Mouse (Mus musculus): ENCODE measurements around the gene Gm38392. TPM values are rescaled to one million over a fixed set of nuclear protein-coding genes. Genes with fewer than 3 reads are reported as not detected.

Gene Gm38392
- total and polyA plus RNA-seq, 2 experiments from 2014 or later, result 0.21 TPM; not detected in 1

- Histone ChIP-seq H3K4me2 (ENCODE audit: low read depth, low read length, poor library complexity, severe bottlenecking) (peak overlapping the region; percentile 68), H3K9ac (replicated peaks; ENCODE audit: low read length, poor library complexity, severe bottlenecking) (peak overlapping the region; percentile 68), H3K4me3 (ENCODE audit: low read depth, low read length) (peak overlapping the region; percentile 54), H3K4me1 (ENCODE audit: insufficient read depth, low read length) (peaks cover 3% of the 10 kb centered on the region; the same call in 1 of the 2 replicates), H3K9me3 (ENCODE audit: low read length) (no peaks in the 10 kb centered on the region), H3K27me3 (ENCODE audit: insufficient read depth, low read length) (0 out of 2 replicates have a peak, but pooled peaks cover 18% of the 10 kb centered on the region), H3K27ac (ENCODE audit: low read depth, low read length) (peak overlapping the region; percentile 93), H3K36me3 (ENCODE audit: insufficient read depth, low read length) (no peaks in the 10 kb centered on the region)
- no peak for ATAC-seq (ENCODE audit: low FRiP score)
- WGBS, result 5% methylated on average over 15 of the region's 15 CpGs
- no peak for TF ChIP-seq CTCF (IDR thresholded peaks at IDR 0.05)
- DNase-seq (ENCODE audit: low spot score), result peak; percentile 51
Measured at GRCm38 (mm10) chr3:88207451-88208100, 79.4 kb downstream of the Gm38392 start.

GRCm38 (mm10) chr3:88206901-88207371 is 80.1 kb downstream of the Gm38392 start:
- TF ChIP-seq CTCF (IDR thresholded peaks at IDR 0.05), result no peak
- Histone ChIP-seq H3K4me2 (ENCODE audit: low read depth, low read length, poor library complexity, severe bottlenecking) (peak overlapping the region; percentile 68), H3K27ac (ENCODE audit: low read depth, low read length) (peak overlapping the region; percentile 93), H3K27me3 (ENCODE audit: insufficient read depth, low read length) (0 out of 2 replicates have a peak, but pooled peaks cover 14% of the 10 kb centered on the region), H3K36me3 (ENCODE audit: insufficient read depth, low read length) (no peaks in the 10 kb centered on the region), H3K9ac (replicated peaks; ENCODE audit: low read length, poor library complexity, severe bottlenecking) (peak overlapping the region; percentile 68), H3K4me3 (ENCODE audit: low read depth, low read length) (peak overlapping the region; percentile 54), H3K9me3 (ENCODE audit: low read length) (no peaks in the 10 kb centered on the region), H3K4me1 (ENCODE audit: insufficient read depth, low read length) (peaks cover 3% of the 10 kb centered on the region; the same call in 1 of the 2 replicates)
- 0% methylated on average over 14 of the region's 14 CpGs for WGBS
- ATAC-seq (ENCODE audit: low FRiP score), result peak; percentile 45
- DNase-seq (ENCODE audit: low spot score), result peak; percentile 87

GRCm38 (mm10) chr3:88206500-88206899 is 80.5 kb downstream of the Gm38392 start:
- WGBS, result 7% methylated on average over 3 of the region's 3 CpGs
- Histone ChIP-seq H3K4me2 (ENCODE audit: low read depth, low read length, poor library complexity, severe bottlenecking) (peak overlapping the region; percentile 68), H3K4me1 (ENCODE audit: insufficient read depth, low read length) (peaks cover 3% of the 10 kb centered on the region; the same call in 1 of the 2 replicates), H3K36me3 (ENCODE audit: insufficient read depth, low read length) (no peaks in the 10 kb centered on the region), H3K9me3 (ENCODE audit: low read length) (no peaks in the 10 kb centered on the region), H3K27ac (ENCODE audit: low read depth, low read length) (peak overlapping the region; percentile 93), H3K27me3 (ENCODE audit: insufficient read depth, low read length) (peaks cover 14% of the 10 kb centered on the region; the same call in 1 of the 2 replicates), H3K4me3 (ENCODE audit: low read depth, low read length) (peak overlapping the region; percentile 54), H3K9ac (replicated peaks; ENCODE audit: low read length, poor library complexity, severe bottlenecking) (peak overlapping the region; percentile 68; the same call in 1 of the 2 replicates)
- ATAC-seq (ENCODE audit: low FRiP score) (peak; percentile 22), DNase-seq (ENCODE audit: low spot score) (peak; percentile 60)
- TF ChIP-seq CTCF (IDR thresholded peaks at IDR 0.05), result no peak

GRCm38 (mm10) chr3:88205563-88206491 is 81.2 kb downstream of the Gm38392 start:
- Histone ChIP-seq H3K9ac (replicated peaks; ENCODE audit: low read length, poor library complexity, severe bottlenecking) (no peak overlapping the region), H3K27me3 (ENCODE audit: insufficient read depth, low read length) (peaks cover 18% of the 10 kb centered on the region; the same call in 1 of the 2 replicates), H3K4me1 (ENCODE audit: insufficient read depth, low read length) (peaks cover 3% of the 10 kb centered on the region; the same call in 1 of the 2 replicates), H3K4me3 (ENCODE audit: low read depth, low read length) (peak overlapping the region; percentile 54), H3K9me3 (ENCODE audit: low read length) (no peaks in the 10 kb centered on the region), H3K4me2 (ENCODE audit: low read depth, low read length, poor library complexity, severe bottlenecking) (peak overlapping the region; percentile 68), H3K36me3 (ENCODE audit: insufficient read depth, low read length) (no peaks in the 10 kb centered on the region), H3K27ac (ENCODE audit: low read depth, low read length) (peak overlapping the region; percentile 93)
- ATAC-seq (ENCODE audit: low FRiP score) (peak; percentile 75), DNase-seq (ENCODE audit: low spot score) (peak; percentile 90)
- 12% methylated on average over 8 of the region's 8 CpGs for WGBS
- TF ChIP-seq CTCF (IDR thresholded peaks at IDR 0.05), result no peak

- H3K9ac ChIP-seq (replicated peaks; ENCODE audit: low read length, poor library complexity, severe bottlenecking), result no peak overlapping the region
- H3K9me3 ChIP-seq (ENCODE audit: low read length), result no peaks in the 10 kb centered on the region
- ATAC-seq (ENCODE audit: low FRiP score) (peak; percentile 1; the same call in 1 of the 2 replicates), DNase-seq (ENCODE audit: low spot score) (no peak)
- H3K4me3 ChIP-seq (ENCODE audit: low read depth, low read length), result no peak overlapping the region
- 19% methylated on average over 4 of the region's 4 CpGs for WGBS
- TF ChIP-seq CTCF (IDR thresholded peaks at IDR 0.05), result no peak
- peak overlapping the region; percentile 93 for H3K27ac ChIP-seq (ENCODE audit: low read depth, low read length)
- H3K4me1 ChIP-seq (ENCODE audit: insufficient read depth, low read length), result peaks cover 3% of the 10 kb centered on the region; the same call in 1 of the 2 replicates
- H3K36me3 ChIP-seq (ENCODE audit: insufficient read depth, low read length), result no peaks in the 10 kb centered on the region
- peaks cover 18% of the 10 kb centered on the region; the same call in 1 of the 2 replicates for H3K27me3 ChIP-seq (ENCODE audit: insufficient read depth, low read length)
- no peak overlapping the region for H3K4me2 ChIP-seq (ENCODE audit: low read depth, low read length, poor library complexity, severe bottlenecking)
Measured at GRCm38 (mm10) chr3:88205176-88205562, 81.8 kb downstream of the Gm38392 start.

All from midbrain, postnatal 0 days (tissue).